18 mouse cellular contexts compared by ENCODE assay signal in genomic region chr5:15483576-15483975, GRCm38 (mm10). TPM values are rescaled to one million over a fixed set of nuclear protein-coding genes. Genes with fewer than 3 reads are reported as not detected.
DNase-seq lines count a peak whose midpoint lies in the region; ATAC-seq lines count a peak whose summit lies in the region.
"Not testable (repeated sequence)": the region's sequence is repeated elsewhere in the genome, so short reads cannot be mapped to it uniquely, and the experiment has no call there.
"Had no signal": no experiment of that assay in that cellular context is flagged by ENCODE, and none has a peak within 500 bp of the region (broad histone marks: within the 10 kb centered on the region; RNA-seq: fewer than 3 reads in every experiment).

No protein-coding gene starts in this region.

- 51% methylated on average over 4 of the region's 4 CpGs for WGBS in heart, embryonic 11.5 days (ENCODE audit: insufficient replicate concordance)
- WGBS in limb, embryonic 11.5 days = 59% methylated on average over 4 of the region's 4 CpGs
- 48% methylated on average over 4 of the region's 4 CpGs for WGBS in lung, embryonic 15.5 days
- WGBS in midbrain, embryonic 14.5 days = 52% methylated on average over 4 of the region's 4 CpGs

- H3K9ac ChIP-seq in heart, embryonic 11.5 days (ENCODE audit: low read depth, low read length); limb, embryonic 11.5 days (ENCODE audit: low read length); lung, embryonic 15.5 days; midbrain, embryonic 14.5 days (replicated peaks; ENCODE audit: low read length): not testable (repeated sequence)

- H3K4me2 ChIP-seq in heart, embryonic 11.5 days; limb, embryonic 11.5 days (ENCODE audit: low read depth, severe bottlenecking); lung, embryonic 15.5 days; midbrain, embryonic 14.5 days (ENCODE audit: low read length): not testable (repeated sequence)

- peak; percentile 42; the same call in 1 of the 2 replicates for ATAC-seq in heart, embryonic 11.5 days (replicated peaks; ENCODE audit: insufficient number of reproducible peaks, low FRiP score, low TSS enrichment)
- not testable (repeated sequence) for ATAC-seq in limb, embryonic 11.5 days (ENCODE audit: insufficient number of reproducible peaks, low FRiP score, low TSS enrichment, low read depth)
- peak; percentile 35; the same call in 1 of the 2 replicates for ATAC-seq in lung, embryonic 15.5 days (ENCODE audit: borderline replicate concordance, extremely low read depth, low FRiP score, low TSS enrichment)
- ATAC-seq in midbrain, embryonic 14.5 days (ENCODE audit: low FRiP score, low TSS enrichment) = peak; percentile 43; the same call in 1 of the 2 replicates

- not testable (repeated sequence) for H3K4me3 ChIP-seq in heart, embryonic 11.5 days (ENCODE audit: low read depth, low read length); limb, embryonic 11.5 days (ENCODE audit: low read depth, low read length); lung, embryonic 15.5 days; midbrain, embryonic 14.5 days (replicated peaks; ENCODE audit: low read depth, low read length)

- peak; percentile 5 for DNase-seq in adipocyte (ENCODE audit: low spot score)
- peak; percentile 19 for DNase-seq in limb, embryonic 11.5 days (ENCODE audit: low spot score)
- not testable (repeated sequence) for DNase-seq in midbrain, embryonic 14.5 days
- peak; percentile 1 for DNase-seq in thymus, postnatal 0 days (ENCODE audit: low spot score)

- not testable (repeated sequence) for H3K36me3 ChIP-seq in heart, embryonic 11.5 days (ENCODE audit: control insufficient read depth, insufficient read depth, low read length); limb, embryonic 11.5 days (ENCODE audit: control insufficient read depth, insufficient read depth, low read length); lung, embryonic 15.5 days; midbrain, embryonic 14.5 days (ENCODE audit: control insufficient read depth, insufficient read depth, low read length)

- peaks cover 19% of the 10 kb centered on the region for H3K9me3 ChIP-seq in heart, embryonic 11.5 days (replicated peaks; ENCODE audit: control insufficient read depth, low read length)
- H3K9me3 ChIP-seq in limb, embryonic 11.5 days (ENCODE audit: control insufficient read depth, low read length) = not testable (repeated sequence)
- H3K9me3 ChIP-seq in lung, embryonic 15.5 days = peaks cover 16% of the 10 kb centered on the region; the same call in 1 of the 2 replicates
- peaks cover 23% of the 10 kb centered on the region for H3K9me3 ChIP-seq in midbrain, embryonic 14.5 days (ENCODE audit: control insufficient read depth, low read length)

- not testable (repeated sequence) for H3K27me3 ChIP-seq in heart, embryonic 11.5 days (ENCODE audit: control insufficient read depth, insufficient read depth, low read length); limb, embryonic 11.5 days (ENCODE audit: control insufficient read depth, insufficient read depth, low read length); lung, embryonic 15.5 days; midbrain, embryonic 14.5 days (ENCODE audit: control insufficient read depth, insufficient read depth, low read length)

- not testable (repeated sequence) for H3K27ac ChIP-seq in heart, embryonic 11.5 days (ENCODE audit: low read depth, low read length); limb, embryonic 11.5 days (replicated peaks; ENCODE audit: low read depth, low read length); lung, embryonic 15.5 days; midbrain, embryonic 14.5 days (replicated peaks; ENCODE audit: low read depth, low read length)

- H3K4me1 ChIP-seq in heart, embryonic 11.5 days (ENCODE audit: control insufficient read depth, insufficient read depth, low read length); limb, embryonic 11.5 days (ENCODE audit: control insufficient read depth, insufficient read depth, low read length); lung, embryonic 15.5 days; midbrain, embryonic 14.5 days (ENCODE audit: control insufficient read depth, insufficient read depth, low read length): not testable (repeated sequence)

RNA-seq across cellular contexts. Expression of gene Gm21149, which starts 7.3 kb away (rescaled TPM):
- polyA plus RNA-seq in heart, embryonic 11.5 days (2014; fragmentation: Nextera tagmentation; extraction: Ambion mirVana) = not detected in 2 replicates
- polyA plus RNA-seq in limb, embryonic 11.5 days (2014; fragmentation: Nextera tagmentation; extraction: Ambion mirVana) = not detected in 2 replicates
- polyA plus RNA-seq in lung, embryonic 15.5 days (2015; fragmentation: Nextera tagmentation; extraction: Ambion mirVana) = 0.32 TPM in 1 of 2 replicates, not detected in the other
- polyA plus RNA-seq in midbrain, embryonic 14.5 days (2014; fragmentation: Nextera tagmentation; extraction: Ambion mirVana) = not detected in 2 replicates
- 0.17 and 0.50 TPM in 2 replicates for polyA plus RNA-seq in thymus, postnatal 0 days (2015; fragmentation: Nextera tagmentation; extraction: Ambion mirVana)
- polyA plus RNA-seq: activated CD4-positive, CD25-positive, alpha-beta regulatory T cell, adult 4 months; adrenal gland, adult 2 months; brain, embryonic 14.5 days; CD4-positive, CD25-positive, alpha-beta regulatory T cell, adult 4 months; embryonic facial prominence, embryonic 11.5 days; embryonic facial prominence, embryonic 14.5 days; forebrain, embryonic 11.5 days; forebrain, embryonic 13.5 days; forebrain, embryonic 15.5 days; forebrain, postnatal 0 days; G1E; Patski had no signal

RNA-seq across cellular contexts. Expression of gene Gm21190, which starts 45.4 kb away (rescaled TPM):
- polyA plus RNA-seq in heart, embryonic 11.5 days (2014; fragmentation: Nextera tagmentation; extraction: Ambion mirVana) = 0.24 TPM in 1 of 2 replicates, not detected in the other
- not detected in 2 replicates for polyA plus RNA-seq in limb, embryonic 11.5 days (2014; fragmentation: Nextera tagmentation; extraction: Ambion mirVana)
- polyA plus RNA-seq in lung, embryonic 15.5 days (2015; fragmentation: Nextera tagmentation; extraction: Ambion mirVana) = not detected in 2 replicates
- not detected in 2 replicates for polyA plus RNA-seq in midbrain, embryonic 14.5 days (2014; fragmentation: Nextera tagmentation; extraction: Ambion mirVana)
- polyA plus RNA-seq in thymus, postnatal 0 days (2015; fragmentation: Nextera tagmentation; extraction: Ambion mirVana) = 0.17 and 0.27 TPM in 2 replicates
- polyA plus RNA-seq: activated CD4-positive, CD25-positive, alpha-beta regulatory T cell, adult 4 months; adrenal gland, adult 2 months; brain, embryonic 14.5 days; CD4-positive, CD25-positive, alpha-beta regulatory T cell, adult 4 months; embryonic facial prominence, embryonic 11.5 days; embryonic facial prominence, embryonic 14.5 days; forebrain, embryonic 11.5 days; forebrain, embryonic 13.5 days; forebrain, embryonic 15.5 days; forebrain, postnatal 0 days; G1E; Patski had no signal
